Mouse (Mus musculus) limb, embryonic 14.5 days (tissue): ENCODE measurements around the gene Mmgt1. TPM values are rescaled to one million over a fixed set of nuclear protein-coding genes. Genes with fewer than 3 reads are reported as not detected.

Experiments used
- ATAC-seq: fragments of 200-750 bp; cut with Nextera tagmentation; 2 replicates; pipeline ENCODE4 v1.8.0; 2017; ENCODE audit warnings: low read depth, moderate number of reproducible peaks, moderate TSS enrichment; ENCODE audit not compliant: low FRiP score
- DNase-seq: peaks from one replicate; pipeline ENCODE4 v3.0.0-alpha.2; 2015; ENCODE audit warnings: low spot score
- H3K27ac ChIP-seq: fragments of 300-500 bp; sonication (generic); replicated peaks from 2 replicates; pipeline ENCODE4 v1.5.1; 2014; ENCODE audit warnings: low read depth, mild to moderate bottlenecking, low read length, moderate library complexity, mixed read lengths
- H3K27me3 ChIP-seq: fragments of 300-500 bp; sonication (generic); 2 replicates; pipeline ENCODE4 v1.6.1; 2014; ENCODE audit warnings: low read length, mixed read lengths; ENCODE audit not compliant: control insufficient read depth, insufficient read depth
- H3K36me3 ChIP-seq: fragments of 300-500 bp; sonication (generic); 2 replicates; pipeline ENCODE4 v1.6.1; 2014; ENCODE audit warnings: mild to moderate bottlenecking, low read length, moderate library complexity, mixed read lengths; ENCODE audit not compliant: control insufficient read depth, insufficient read depth
- H3K4me1 ChIP-seq: fragments of 300-500 bp; sonication (generic); 2 replicates; pipeline ENCODE4 v1.6.1; 2014; ENCODE audit warnings: antibody characterized with exemption, low read length, mixed read lengths; ENCODE audit not compliant: control insufficient read depth, insufficient read depth
- H3K4me2 ChIP-seq: fragments of 300-500 bp; sonication (generic); replicated peaks from 2 replicates; pipeline ENCODE4 v1.6.1; 2014; ENCODE audit warnings: low read depth, mild to moderate bottlenecking, low read length, moderate library complexity; ENCODE audit not compliant: severe bottlenecking
- H3K4me3 ChIP-seq: fragments of 300-500 bp; sonication (generic); replicated peaks from 2 replicates; pipeline ENCODE4 v1.5.1; 2014; ENCODE audit warnings: low read length
- H3K9ac ChIP-seq: fragments of 300-500 bp; sonication (generic); 2 replicates; pipeline ENCODE4 v1.6.1; 2014; ENCODE audit warnings: mild to moderate bottlenecking, low read depth, low read length, moderate library complexity; ENCODE audit not compliant: severe bottlenecking
- H3K9me3 ChIP-seq: fragments of 300-500 bp; sonication (generic); 2 replicates; pipeline ENCODE4 v1.6.1; 2016; ENCODE audit warnings: low read length; ENCODE audit not compliant: control insufficient read depth
- POLR2A ChIP-seq: fragments of 200-500 bp; IDR thresholded peaks from 2 replicates; pipeline ENCODE4 v1.8.0; 2012; ENCODE audit warnings: inconsistent platforms, mild to moderate bottlenecking, moderate library complexity, borderline replicate concordance; ENCODE audit not compliant: insufficient read depth, insufficient read length; ENCODE audit errors: extremely low read depth
- WGBS: fragments of 180-500 bp; shearing (Covaris S2); extraction: QIAGEN DNeasy Blood & Tissue Kit; methylation state at CpG from one replicate; pipeline ENCODE4 v1.1.7; 2014; 5-methylcytosine and 5-hydroxymethylcytosine counted together
- polyA plus RNA-seq, 2 experiments: library from polyadenylated mRNA; depleted of rRNA in 1 of 2; stranded (reverse) in 1 of 2; unstranded in 1 of 2; fragments of >200 nt; fragmentation: Nextera tagmentation in 1 of 2; extraction: Ambion mirVana in 1 of 2; gene quantifications; 2 replicates each; pipeline versions ENCODE4 v1.2.1 to v1.2.3; 2012 to 2014

Gene Mmgt1
- polyA plus RNA-seq, 2 experiments, result 17.6 to 21.1 TPM

GRCm38 (mm10) chrX:56609623-56610317 is 11.9 kb upstream of the Mmgt1 start, which contains the start of gene Slc9a6:
TSS of gene Slc9a6 (plus strand) at chrX:56609757.
- Histone ChIP-seq H3K9me3 (no peaks in the 10 kb centered on the region), H3K27ac (peak within 1 kb of the TSS; percentile 65), H3K36me3 (no peaks in the 10 kb centered on the region), H3K27me3 (no peaks in the 10 kb centered on the region), H3K4me2 (peak within 1 kb of the TSS; percentile 49), H3K4me1 (peaks cover 5% of the 10 kb centered on the region; the same call in 1 of the 2 replicates), H3K9ac (peak within 1 kb of the TSS; percentile 66), H3K4me3 (peak within 1 kb of the TSS; percentile 55)
- peak; percentile 81 for DNase-seq
- ATAC-seq, result peak; percentile 98
- no peak for TF ChIP-seq POLR2A
- 14% methylated on average over 36 of the region's 50 CpGs for WGBS

GRCm38 (mm10) chrX:56609285-56609622 is 11.4 kb upstream of the Mmgt1 start:
- ATAC-seq, result no peak; the same call in 1 of the 2 replicates
- no peak overlapping the region for H3K27ac ChIP-seq

GRCm38 (mm10) chrX:56607032-56607710 is 9.3 kb upstream of the Mmgt1 start:
- WGBS, result 83% methylated on average over 7 of the region's 7 CpGs
- no peaks in the 10 kb centered on the region for H3K36me3 ChIP-seq
- H3K9ac ChIP-seq, result no peak overlapping the region
- H3K4me2 ChIP-seq, result no peak overlapping the region
- DNase-seq (no peak), ATAC-seq (no peak)
- peaks cover 5% of the 10 kb centered on the region; the same call in 1 of the 2 replicates for H3K4me1 ChIP-seq
- no peak overlapping the region for H3K4me3 ChIP-seq
- no peak overlapping the region for H3K27ac ChIP-seq
- no peaks in the 10 kb centered on the region for H3K27me3 ChIP-seq
- no peaks in the 10 kb centered on the region for H3K9me3 ChIP-seq
- TF ChIP-seq POLR2A, result no peak

More at GRCm38 (mm10) chrX:56609285-56609622, 11.4 kb upstream of the Mmgt1 start:
- H3K9ac ChIP-seq, result peak overlapping the region; percentile 45; the same call in 1 of the 2 replicates
- no peaks in the 10 kb centered on the region for H3K36me3 ChIP-seq
- peak overlapping the region; percentile 45 for H3K4me2 ChIP-seq
- WGBS, result 26% methylated on average over 7 of the region's 7 CpGs
- no peaks in the 10 kb centered on the region for H3K27me3 ChIP-seq
- TF ChIP-seq POLR2A, result no peak
- H3K4me3 ChIP-seq, result peak overlapping the region; percentile 55
- H3K4me1 ChIP-seq, result peaks cover 5% of the 10 kb centered on the region; the same call in 1 of the 2 replicates
- H3K9me3 ChIP-seq, result no peaks in the 10 kb centered on the region
- peak; percentile 3 for DNase-seq

- Histone ChIP-seq H3K4me1 (peaks cover 5% of the 10 kb centered on the region; the same call in 1 of the 2 replicates), H3K9ac (no peak overlapping the region), H3K27ac (no peak overlapping the region), H3K4me2 (no peak overlapping the region), H3K9me3 (no peaks in the 10 kb centered on the region), H3K4me3 (no peak overlapping the region), H3K36me3 (no peaks in the 10 kb centered on the region), H3K27me3 (no peaks in the 10 kb centered on the region)
- WGBS, result 70% methylated on average over 2 of the region's 2 CpGs
- ATAC-seq (no peak), DNase-seq (no peak)
- no peak for TF ChIP-seq POLR2A
These were observed 8.7 kb upstream of the Mmgt1 start for GRCm38 (mm10) chrX:56606536-56606935.

GRCm38 (mm10) chrX:56597219-56597886 is 516 bp downstream of the Mmgt1 start:
- TF ChIP-seq POLR2A, result no peak
- Histone ChIP-seq H3K27me3 (no peaks in the 10 kb centered on the region), H3K9ac (peak overlapping the region; percentile 77), H3K4me2 (peak overlapping the region; percentile 45), H3K27ac (peak overlapping the region; percentile 61), H3K4me1 (no peaks in the 10 kb centered on the region), H3K4me3 (peak overlapping the region; percentile 61), H3K36me3 (0 out of 2 replicates have a peak, but pooled peaks cover 5% of the 10 kb centered on the region), H3K9me3 (no peaks in the 10 kb centered on the region)
- no peak for DNase-seq
- peak; percentile 32; the same call in 1 of the 2 replicates for ATAC-seq
- 18% methylated on average over 25 of the region's 25 CpGs for WGBS
